Mouse (Mus musculus) heart, postnatal 0 days (tissue): ENCODE data around the gene Lrmp. TPM values are rescaled to one million over a fixed set of nuclear protein-coding genes. Genes with fewer than 3 reads are reported as not detected.
A peak's percentile ranks its signal among the peaks of the same experiment; 100 is the strongest.

Experiments used
- ATAC-seq: fragments of 200-750 bp; cut with Nextera tagmentation; 2 replicates; pipeline ENCODE4 v1.8.0; 2017; ENCODE audit warnings: low read depth, moderate number of reproducible peaks, moderate library complexity; ENCODE audit not compliant: insufficient read depth
- DNase-seq: peaks from one replicate; pipeline ENCODE4 v3.0.0-alpha.2; 2016; ENCODE audit warnings: low spot score
- H3K27ac ChIP-seq: fragments of 300-500 bp; sonication (generic); 2 replicates; pipeline ENCODE4 v1.5.1; 2014; ENCODE audit warnings: low read depth, mild to moderate bottlenecking
- H3K27me3 ChIP-seq: fragments of 300-500 bp; sonication (generic); 2 replicates; pipeline ENCODE4 v1.6.1; 2014; ENCODE audit warnings: low read length, mixed read lengths; ENCODE audit not compliant: control insufficient read depth, insufficient read depth
- H3K36me3 ChIP-seq: fragments of 300-500 bp; sonication (generic); replicated peaks from 2 replicates; pipeline ENCODE4 v1.6.1; 2014; ENCODE audit warnings: low read length, mixed read lengths; ENCODE audit not compliant: control insufficient read depth, insufficient read depth
- H3K4me1 ChIP-seq: fragments of 300-500 bp; sonication (generic); 2 replicates; pipeline ENCODE4 v1.6.1; 2014; ENCODE audit warnings: antibody characterized with exemption; ENCODE audit not compliant: control insufficient read depth, insufficient read depth
- H3K4me2 ChIP-seq: fragments of 300-500 bp; sonication (generic); 2 replicates; pipeline ENCODE4 v1.6.1; 2014; ENCODE audit warnings: low read depth, mild to moderate bottlenecking, low read length, moderate library complexity
- H3K4me3 ChIP-seq: fragments of 300-500 bp; sonication (generic); 2 replicates; pipeline ENCODE4 v1.5.1; 2014; ENCODE audit warnings: low read depth, low read length
- H3K9ac ChIP-seq: fragments of 300-500 bp; sonication (generic); replicated peaks from 2 replicates; pipeline ENCODE4 v1.6.1; 2014; ENCODE audit warnings: low read depth, low read length, mixed read lengths
- H3K9me3 ChIP-seq: fragments of 300-500 bp; sonication (generic); replicated peaks from 2 replicates; pipeline ENCODE4 v1.6.1; 2016; ENCODE audit warnings: low read length; ENCODE audit not compliant: control insufficient read depth
- CTCF ChIP-seq: IDR thresholded peaks from 2 replicates; pipeline ENCODE4 v1.5.1; 2016; ENCODE audit warnings: antibody characterized with exemption, control low read depth, low read depth
- EP300 ChIP-seq: IDR thresholded peaks from 2 replicates; pipeline ENCODE4 v1.6.1; 2016; ENCODE audit warnings: antibody characterized with exemption, low read depth
- WGBS: fragments of 180-500 bp; shearing (Covaris S2); extraction: QIAGEN DNeasy Blood & Tissue Kit; methylation state at CpG from one replicate; pipeline ENCODE4 v1.1.7; 2014; 5-methylcytosine and 5-hydroxymethylcytosine counted together
- polyA plus RNA-seq: library from polyadenylated mRNA; unstranded; fragments of >200 nt; fragmentation: Nextera tagmentation; extraction: Ambion mirVana; gene quantifications from 2 replicates; pipeline ENCODE4 v1.2.1, GENCODE M21; 2015
- total RNA-seq: library from RNA; depleted of rRNA; stranded (reverse); fragments of >200 nt; gene quantifications from 2 replicates; pipeline ENCODE4 v1.2.3, GENCODE M21; 2014; ENCODE audit warnings: low replicate concordance

The Lrmp gene
- total and polyA plus RNA-seq, 2 experiments from 2014 or later: 0.98 to 4.2 TPM

- Histone ChIP-seq H3K36me3 (no peaks in the 10 kb centered on the region), H3K27ac (no peak overlapping the region), H3K9me3 (no peaks in the 10 kb centered on the region), H3K4me1 (peaks cover 20% of the 10 kb centered on the region), H3K4me3 (no peak overlapping the region), H3K27me3 (peaks cover 7% of the 10 kb centered on the region; the same call in 1 of the 2 replicates), H3K4me2 (no peak overlapping the region), H3K9ac (no peak overlapping the region)
- DNase-seq: no peak
- TF ChIP-seq EP300: no peak
- TF ChIP-seq CTCF: no peak
- no peak for ATAC-seq
- 72% methylated on average over 10 of the region's 10 CpGs for WGBS
These were observed 61.0 kb downstream of the Lrmp start for GRCm38 (mm10) chr6:145176474-145176873.

DNA sequence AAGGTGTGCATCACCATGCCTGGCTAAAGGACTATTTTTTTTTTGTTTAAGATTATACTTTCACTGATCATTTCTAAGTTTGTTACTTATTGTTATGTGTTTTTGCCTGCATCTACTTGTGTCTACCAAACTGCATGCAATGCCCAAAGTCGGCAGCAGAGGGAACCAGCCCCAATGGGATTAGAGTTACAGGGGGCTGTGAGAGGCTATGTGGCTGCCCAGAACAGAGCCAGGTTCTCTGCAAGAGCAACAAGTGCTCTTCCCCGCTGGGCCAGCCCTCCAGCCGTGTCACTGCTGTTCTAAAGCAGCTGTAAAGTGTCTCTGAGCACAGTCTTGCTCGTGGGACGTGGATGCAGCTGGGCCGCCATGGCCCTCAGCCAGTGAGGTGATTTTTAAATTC, 64.2 kb downstream of the Lrmp start:
- no peak overlapping the region for H3K4me3 ChIP-seq
- no peaks in the 10 kb centered on the region for H3K36me3 ChIP-seq
- WGBS: 48% methylated on average over 6 of the region's 6 CpGs
- peaks cover 10% of the 10 kb centered on the region for H3K4me1 ChIP-seq
- peaks cover 7% of the 10 kb centered on the region; the same call in 1 of the 2 replicates for H3K27me3 ChIP-seq
- H3K4me2 ChIP-seq: no peak overlapping the region
- TF ChIP-seq CTCF (peak; percentile 75), EP300 (no peak)
- no peak overlapping the region for H3K27ac ChIP-seq
- DNase-seq (no peak), ATAC-seq (no peak)
- H3K9me3 ChIP-seq: no peaks in the 10 kb centered on the region
- no peak overlapping the region for H3K9ac ChIP-seq

- H3K9ac ChIP-seq: peak overlapping the region; percentile 28
- no peaks in the 10 kb centered on the region for H3K27me3 ChIP-seq
- no peaks in the 10 kb centered on the region for H3K36me3 ChIP-seq
- peak overlapping the region; percentile 41 for H3K4me3 ChIP-seq
- DNase-seq: peak; percentile 91
- H3K27ac ChIP-seq: peak overlapping the region; percentile 71
- TF ChIP-seq EP300: no peak
- no peak for TF ChIP-seq CTCF
- H3K4me1 ChIP-seq: peaks cover 10% of the 10 kb centered on the region; the same call in 1 of the 2 replicates
- H3K9me3 ChIP-seq: no peaks in the 10 kb centered on the region
- 12% methylated on average over 8 of the region's 8 CpGs for WGBS
- ATAC-seq: peak; percentile 82
- peak overlapping the region; percentile 49 for H3K4me2 ChIP-seq
These were observed 66.6 kb downstream of the Lrmp start for GRCm38 (mm10) chr6:145182044-145182443.

DNA sequence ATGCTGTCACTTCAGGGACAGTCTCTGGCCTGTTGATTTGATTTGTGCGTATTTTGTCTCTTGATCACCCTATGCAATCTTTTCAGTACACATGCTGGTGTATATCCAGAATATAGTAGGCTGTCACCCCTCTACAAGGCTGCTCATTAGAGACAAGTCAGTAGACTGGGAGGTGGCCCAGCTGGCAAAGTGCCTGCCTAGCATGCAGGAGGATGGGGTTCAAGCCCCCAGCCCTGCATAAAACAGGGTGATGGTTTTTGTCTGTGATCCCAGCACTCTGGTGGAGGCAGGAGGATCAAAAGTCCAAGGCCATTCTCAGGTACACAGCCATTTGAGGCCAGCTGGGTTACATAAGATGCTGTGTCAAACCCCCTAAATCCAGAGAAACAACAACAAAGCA, 70.6 kb downstream of the Lrmp start:
- Histone ChIP-seq H3K4me3 (no peak overlapping the region), H3K4me2 (no peak overlapping the region), H3K27ac (no peak overlapping the region), H3K9me3 (no peaks in the 10 kb centered on the region), H3K27me3 (no peaks in the 10 kb centered on the region), H3K36me3 (no peaks in the 10 kb centered on the region; the same call in none of the 2 replicates), H3K4me1 (peaks cover 10% of the 10 kb centered on the region; the same call in 1 of the 2 replicates), H3K9ac (no peak overlapping the region)
- 92% methylated on average over 1 of the region's 1 CpGs for WGBS
- no peak for DNase-seq
- no peak for TF ChIP-seq EP300
- no peak for TF ChIP-seq CTCF
- no peak for ATAC-seq

GRCm38 (mm10) chr6:145187093-145188088, 71.9 kb downstream of the Lrmp start:
- no peak overlapping the region for H3K27ac ChIP-seq
- WGBS: 52% methylated on average over 27 of the region's 27 CpGs
- no peaks in the 10 kb centered on the region for H3K9me3 ChIP-seq
- H3K9ac ChIP-seq: no peak overlapping the region
- peak overlapping the region; percentile 55 for H3K4me2 ChIP-seq
- DNase-seq (no peak), ATAC-seq (no peak)
- H3K4me1 ChIP-seq: peaks cover under 1% of the 10 kb centered on the region; the same call in 1 of the 2 replicates
- TF ChIP-seq CTCF (peak; percentile 52), EP300 (no peak)
- no peaks in the 10 kb centered on the region; the same call in none of the 2 replicates for H3K36me3 ChIP-seq
- peak overlapping the region; percentile 26 for H3K4me3 ChIP-seq
- H3K27me3 ChIP-seq: no peaks in the 10 kb centered on the region
